In the genomic region with DNA sequence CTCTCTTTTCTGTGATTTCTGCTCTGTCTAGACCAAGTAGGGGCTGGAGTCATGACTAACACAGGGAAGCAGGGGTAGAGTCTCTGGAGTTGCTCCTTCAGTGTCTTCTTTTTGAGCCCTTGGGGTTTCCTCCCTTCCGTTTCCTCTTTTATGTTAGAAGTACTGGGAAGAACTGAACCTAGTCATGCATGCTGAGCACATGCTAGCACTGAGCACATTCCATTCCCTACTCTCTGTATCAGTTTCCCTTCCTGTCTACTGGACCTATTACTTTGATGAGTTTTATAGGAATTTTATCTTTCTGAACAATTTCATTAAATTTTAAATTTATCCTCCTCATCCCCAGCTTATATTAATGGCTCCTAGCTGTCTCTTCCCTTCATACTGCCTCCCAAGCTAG, we compare ENCODE assay signal across 27 mouse cellular contexts. TPM values are rescaled to one million over a fixed set of nuclear protein-coding genes. Genes with fewer than 3 reads are reported as not detected.
DNase-seq lines count a peak whose midpoint lies in the region; ATAC-seq lines count a peak whose summit lies in the region.
"Had no signal": no experiment of that assay in that cellular context is flagged by ENCODE, and none has a peak within 500 bp of the region (broad histone marks: within the 10 kb centered on the region; RNA-seq: fewer than 3 reads in every experiment).

No protein-coding gene starts in this region.

- peak; percentile 42 for DNase-seq in heart, adult 8-10 months (ENCODE audit: low spot score)
- DNase-seq in heart, adult 11 months = no peak
- DNase-seq in heart, postnatal 25 days (ENCODE audit: low spot score) = no peak
- DNase-seq in spleen, postnatal 36 days (ENCODE audit: low spot score in 2 of 2) = peak; percentile 33 to 36
- no peak for DNase-seq in spleen, postnatal 4 days (ENCODE audit: low spot score in 2 of 2)
- no peak for DNase-seq in left cerebral cortex, postnatal 14 days (ENCODE audit: low spot score in 2 of 2)
- DNase-seq: adrenal gland, postnatal 14 days; cerebellum, adult 11 months; cerebellum, adult 9-10 months; cerebellum, postnatal 36 days; gastrocnemius, postnatal 36 days; kidney, adult 2 months; kidney, postnatal 14 days; liver, embryonic 13.5 days; lung, adult 2 months; lung, postnatal 14 days; right cerebral cortex, postnatal 25 days; thymus, adult 18-20 months; thymus, postnatal 25 days had no signal

- H3K27ac ChIP-seq in heart, embryonic 15.5 days = peak overlapping the region; percentile 65
- H3K27ac ChIP-seq: left cerebral cortex, adult 2 months; liver, embryonic 13.5 days; stomach, postnatal 0 days had no signal

- no peak overlapping the region for H3K4me2 ChIP-seq in heart, embryonic 15.5 days
- H3K4me2 ChIP-seq: liver, embryonic 13.5 days; midbrain, embryonic 11.5 days had no signal

- no peaks in the 10 kb centered on the region for H3K9me3 ChIP-seq in heart, embryonic 15.5 days (replicated peaks)
- H3K9me3 ChIP-seq: liver, embryonic 13.5 days had no signal

- no peaks in the 10 kb centered on the region for H3K36me3 ChIP-seq in heart, embryonic 15.5 days
- H3K36me3 ChIP-seq: liver, embryonic 13.5 days had no signal

- peaks cover 12% of the 10 kb centered on the region for H3K4me1 ChIP-seq in heart, embryonic 15.5 days (replicated peaks)
- H3K4me1 ChIP-seq: liver, embryonic 13.5 days had no signal

- H3K4me3 ChIP-seq in heart, embryonic 15.5 days = no peak overlapping the region
- H3K4me3 ChIP-seq: left cerebral cortex, adult 2 months; liver, embryonic 13.5 days had no signal

- 50% methylated on average over 1 of the region's 1 CpGs for WGBS in heart, embryonic 15.5 days

- intact Hi-C loops in heart, postnatal 25 days (cut with DNase I) = no loop called here
- intact Hi-C loops in left cerebral cortex, postnatal 14 days (cut with DNase I) = no loop called here

- no peaks in the 10 kb centered on the region for H3K27me3 ChIP-seq in heart, embryonic 15.5 days
- H3K27me3 ChIP-seq: liver, embryonic 13.5 days had no signal

- no peak overlapping the region for H3K9ac ChIP-seq in heart, embryonic 15.5 days
- H3K9ac ChIP-seq: liver, embryonic 13.5 days had no signal

- no peak for ATAC-seq in heart, embryonic 15.5 days (replicated peaks; ENCODE audit: insufficient number of reproducible peaks, insufficient read depth, low FRiP score, low read depth)
- ATAC-seq: CD4-positive, CD25-positive, alpha-beta regulatory T cell, adult 4 months; forebrain, embryonic 14.5 days; hindbrain, embryonic 16.5 days; midbrain, embryonic 16.5 days had no signal

RNA-seq across cellular contexts. Expression of gene Cubn, which starts 52.6 kb away (rescaled TPM):
- 1 to 10 TPM in 2 of 4 experiments, under 1 TPM in 2; 0.95 to 1.4 (median 1.1) TPM for total RNA-seq in heart, adult 8-10 months (2022)
- polyA plus RNA-seq in heart, embryonic 15.5 days (2015; fragmentation: Nextera tagmentation; extraction: Ambion mirVana) = 0.26 and 0.30 TPM in 2 replicates
- 1 to 10 TPM in 1 of 2 experiments, under 1 TPM in 1; 0.94 to 1.2 TPM for total RNA-seq in heart, postnatal 25 days (2021)
- total RNA-seq in left cerebral cortex, postnatal 14 days (2021) = under 1 TPM; 0.36 to 0.48 TPM

Comparison
In these comparisons a context has a peak if more than half of its experiments do, and no peak if none do; other contexts are left out.
1. DNase-seq: peak in heart, adult 8-10 months (single experiment) and spleen, postnatal 36 days (2 of 2); none in heart, adult 11 months (single experiment), heart, postnatal 25 days (single experiment), spleen, postnatal 4 days (0 of 2) and left cerebral cortex, postnatal 14 days (0 of 2).